Mouse (Mus musculus) heart, embryonic 12.5 days (tissue): Measurements from ENCODE around the gene Slc5a5. TPM values are rescaled to one million over a fixed set of nuclear protein-coding genes. Genes with fewer than 3 reads are reported as not detected.
A peak's percentile ranks its signal among the peaks of the same experiment; 100 is the strongest.

ENCODE experiments used
- ATAC-seq: fragments of 200-750 bp; cut with Nextera tagmentation; 2 replicates; pipeline ENCODE4 v1.8.0; 2017; ENCODE audit warnings: moderate TSS enrichment, moderate library complexity; ENCODE audit not compliant: insufficient number of reproducible peaks, low FRiP score
- H3K27ac ChIP-seq: fragments of 300-500 bp; sonication (generic); 2 replicates; pipeline ENCODE4 v1.5.1; 2016; ENCODE audit warnings: mild to moderate bottlenecking, moderate library complexity; ENCODE audit not compliant: poor library complexity, severe bottlenecking
- H3K27me3 ChIP-seq: fragments of 300-500 bp; sonication (generic); replicated peaks from 2 replicates; pipeline ENCODE4 v1.6.1; 2016; ENCODE audit warnings: mild to moderate bottlenecking, moderate library complexity
- H3K36me3 ChIP-seq: fragments of 300-500 bp; sonication (generic); 2 replicates; pipeline ENCODE4 v1.6.1; 2016; ENCODE audit warnings: mild to moderate bottlenecking, moderate library complexity
- H3K4me1 ChIP-seq: fragments of 300-500 bp; sonication (generic); replicated peaks from 2 replicates; pipeline ENCODE4 v1.6.1; 2016; ENCODE audit warnings: mild to moderate bottlenecking
- H3K4me2 ChIP-seq: fragments of 300-500 bp; sonication (generic); 2 replicates; pipeline ENCODE4 v1.6.1; 2016; ENCODE audit warnings: mild to moderate bottlenecking, moderate library complexity
- H3K4me3 ChIP-seq: fragments of 300-500 bp; sonication (generic); 2 replicates; pipeline ENCODE4 v1.5.1; 2016; ENCODE audit warnings: mild to moderate bottlenecking
- H3K9ac ChIP-seq: fragments of 300-500 bp; sonication (generic); 2 replicates; pipeline ENCODE4 v1.6.1; 2016; ENCODE audit warnings: mild to moderate bottlenecking, moderate library complexity
- H3K9me3 ChIP-seq: fragments of 300-500 bp; sonication (generic); replicated peaks from 2 replicates; pipeline ENCODE4 v1.6.1; 2016; ENCODE audit warnings: mild to moderate bottlenecking, moderate library complexity
- WGBS: fragments of 180-500 bp; shearing (Covaris S2); methylation state at CpG from one replicate; pipeline ENCODE4 v1.1.7; 2016; 5-methylcytosine and 5-hydroxymethylcytosine counted together
- polyA plus RNA-seq: library from polyadenylated mRNA; unstranded; fragments of >200 nt; fragmentation: Nextera tagmentation; extraction: Ambion mirVana; gene quantifications from 2 replicates; pipeline ENCODE4 v1.2.1, GENCODE M21; 2016

Slc5a5 gene
- polyA plus RNA-seq, 1 experiment from 2014 or later: 0.11 TPM

DNA sequence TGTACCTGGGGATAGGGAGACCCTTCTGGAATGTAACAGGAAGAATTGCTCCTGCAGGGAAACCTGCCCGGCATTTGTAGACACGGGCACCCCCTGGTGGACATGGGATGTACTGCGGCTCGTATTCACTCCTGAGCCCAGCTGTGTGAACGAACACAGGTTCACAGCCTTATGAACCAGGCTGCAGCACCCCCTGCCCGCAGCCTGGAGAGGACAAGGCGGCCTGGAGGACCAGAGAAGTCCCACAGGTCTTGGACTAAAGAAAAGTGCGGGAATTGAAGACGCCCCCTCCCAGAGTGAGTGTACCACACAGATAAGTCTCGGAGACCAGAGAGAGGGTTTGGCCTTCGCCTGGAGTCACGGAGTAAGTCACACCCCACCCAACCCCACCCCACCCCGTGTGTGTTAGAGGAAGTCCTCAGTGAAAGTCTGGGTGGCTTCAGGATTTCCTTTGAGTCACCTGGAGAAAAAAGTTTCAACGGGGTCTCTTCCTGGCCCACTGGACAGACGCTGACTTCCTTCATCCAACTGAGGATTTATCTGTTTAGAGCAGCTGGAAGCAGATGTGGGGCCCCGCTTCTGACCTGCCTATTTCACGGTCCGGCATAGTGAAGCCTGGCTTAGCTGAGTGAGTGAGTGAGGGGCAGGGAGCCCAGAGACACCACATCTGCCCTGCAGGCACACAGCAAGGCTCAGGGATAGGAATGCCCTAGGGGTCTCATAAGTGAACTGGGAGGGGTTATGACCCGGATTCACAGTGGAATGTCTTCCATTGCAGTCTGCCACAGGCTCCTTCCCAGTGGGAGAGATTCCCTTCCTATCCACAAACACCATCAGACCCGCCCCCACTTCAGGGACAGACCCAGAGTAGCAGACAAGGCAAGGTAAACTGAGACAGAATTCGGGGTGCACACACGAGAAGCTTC, 51.1 kb downstream of the Slc5a5 start:
- ATAC-seq: no peak
- 31% methylated on average over 22 of the region's 22 CpGs for WGBS

DNA sequence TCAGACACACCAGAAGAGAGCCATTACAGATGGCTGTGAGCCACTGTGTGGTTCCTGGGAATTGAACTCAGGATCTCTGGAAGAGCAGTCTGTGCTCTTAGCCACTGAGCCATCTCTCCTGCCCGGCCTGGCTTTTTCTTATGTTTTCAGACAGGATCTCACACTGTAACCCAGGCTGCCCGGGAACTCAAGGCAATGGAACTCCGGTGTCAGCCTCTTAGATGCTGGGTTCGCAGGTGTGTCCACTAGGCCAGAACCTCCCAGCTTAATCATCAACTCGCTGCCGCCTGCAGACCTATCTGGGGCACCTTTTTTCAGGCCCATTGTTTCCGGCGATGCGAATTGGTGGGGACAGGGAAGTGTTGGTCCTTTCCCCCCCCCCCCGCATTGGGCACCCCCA, 52.0 kb downstream of the Slc5a5 start:
- peak overlapping the region; percentile 23; the same call in 1 of the 2 replicates for H3K4me2 ChIP-seq
- peaks cover 30% of the 10 kb centered on the region for H3K27me3 ChIP-seq
- no peak for ATAC-seq
- H3K4me3 ChIP-seq: no peak overlapping the region
- WGBS: 48% methylated on average over 10 of the region's 10 CpGs
- H3K9me3 ChIP-seq: no peaks in the 10 kb centered on the region
- peak overlapping the region; percentile 32; the same call in 1 of the 2 replicates for H3K27ac ChIP-seq
- peaks cover 12% of the 10 kb centered on the region for H3K4me1 ChIP-seq
- H3K36me3 ChIP-seq: no peaks in the 10 kb centered on the region
- H3K9ac ChIP-seq: no peak overlapping the region

More for the DNA sequence above, 51.1 kb downstream of the Slc5a5 start:
- no peak overlapping the region for H3K27ac ChIP-seq
- no peak overlapping the region for H3K4me3 ChIP-seq
- H3K27me3 ChIP-seq: peaks cover 34% of the 10 kb centered on the region
- H3K9me3 ChIP-seq: no peaks in the 10 kb centered on the region
- H3K4me2 ChIP-seq: peak overlapping the region; percentile 23
- no peaks in the 10 kb centered on the region for H3K36me3 ChIP-seq
- peaks cover 12% of the 10 kb centered on the region for H3K4me1 ChIP-seq
- no peak overlapping the region for H3K9ac ChIP-seq

DNA sequence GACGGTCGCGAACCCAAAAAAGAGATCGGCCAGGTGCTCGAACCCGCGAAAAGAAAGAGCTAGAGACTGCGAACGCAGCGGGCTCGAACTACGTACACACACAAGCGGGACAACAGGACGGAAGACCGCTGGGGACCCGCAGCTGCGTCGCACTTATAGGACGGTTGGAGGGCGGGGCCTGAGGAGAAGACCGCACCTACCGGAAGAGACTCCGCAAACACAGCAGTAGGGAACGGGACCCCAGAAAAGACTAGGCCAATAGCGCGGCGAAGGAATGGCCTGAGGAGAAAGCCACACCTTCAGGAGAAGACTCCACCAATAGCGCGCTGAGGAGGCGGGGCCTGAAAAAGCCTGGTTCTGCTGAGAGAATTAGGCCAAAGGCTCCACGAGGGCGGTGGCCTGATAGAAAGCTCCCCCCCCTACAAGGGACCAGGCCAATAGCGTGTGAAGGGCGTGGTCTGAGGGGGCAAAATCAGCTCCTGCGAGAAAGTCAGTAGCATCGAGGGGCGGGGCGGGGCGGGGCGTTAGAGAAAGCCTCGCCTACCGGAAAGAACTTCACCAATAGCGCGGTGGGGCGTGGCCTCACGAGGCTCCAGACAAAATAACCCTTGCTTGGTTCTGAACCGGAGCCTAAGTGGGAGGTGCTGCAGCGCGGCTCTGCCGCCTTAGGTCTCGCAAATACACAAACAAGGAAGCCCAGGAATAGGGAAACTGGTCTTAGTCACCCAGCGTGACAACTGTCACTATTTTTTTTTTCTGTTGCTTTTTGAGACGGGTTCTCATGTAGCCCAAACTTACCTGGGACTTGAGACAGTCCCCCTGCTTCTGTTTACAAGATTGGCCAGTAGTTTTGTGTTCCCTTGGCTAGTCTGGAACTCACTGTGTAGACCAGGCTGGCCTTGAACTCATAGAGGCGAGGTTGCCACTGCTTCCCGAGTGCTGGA, 52.9 kb downstream of the Slc5a5 start, which contains the start of gene Arrdc2:
Gene Arrdc2, minus strand, starts transcription at position 313 of the 944 bp plus-strand sequence.
- H3K27me3 ChIP-seq: peaks cover 23% of the 10 kb centered on the region
- peak; percentile 95 for ATAC-seq
- H3K36me3 ChIP-seq: 0 out of 2 replicates have a peak, but pooled peaks cover 4% of the 10 kb centered on the region
- no peaks in the 10 kb centered on the region for H3K9me3 ChIP-seq
- peak within 1 kb of the TSS; percentile 71 for H3K4me3 ChIP-seq
- peaks cover 12% of the 10 kb centered on the region for H3K4me1 ChIP-seq
- H3K9ac ChIP-seq: peak within 1 kb of the TSS; percentile 84
- peak within 1 kb of the TSS; percentile 63 for H3K27ac ChIP-seq
- 2% methylated on average over 55 of the region's 55 CpGs for WGBS
- peak within 1 kb of the TSS; percentile 87 for H3K4me2 ChIP-seq

DNA sequence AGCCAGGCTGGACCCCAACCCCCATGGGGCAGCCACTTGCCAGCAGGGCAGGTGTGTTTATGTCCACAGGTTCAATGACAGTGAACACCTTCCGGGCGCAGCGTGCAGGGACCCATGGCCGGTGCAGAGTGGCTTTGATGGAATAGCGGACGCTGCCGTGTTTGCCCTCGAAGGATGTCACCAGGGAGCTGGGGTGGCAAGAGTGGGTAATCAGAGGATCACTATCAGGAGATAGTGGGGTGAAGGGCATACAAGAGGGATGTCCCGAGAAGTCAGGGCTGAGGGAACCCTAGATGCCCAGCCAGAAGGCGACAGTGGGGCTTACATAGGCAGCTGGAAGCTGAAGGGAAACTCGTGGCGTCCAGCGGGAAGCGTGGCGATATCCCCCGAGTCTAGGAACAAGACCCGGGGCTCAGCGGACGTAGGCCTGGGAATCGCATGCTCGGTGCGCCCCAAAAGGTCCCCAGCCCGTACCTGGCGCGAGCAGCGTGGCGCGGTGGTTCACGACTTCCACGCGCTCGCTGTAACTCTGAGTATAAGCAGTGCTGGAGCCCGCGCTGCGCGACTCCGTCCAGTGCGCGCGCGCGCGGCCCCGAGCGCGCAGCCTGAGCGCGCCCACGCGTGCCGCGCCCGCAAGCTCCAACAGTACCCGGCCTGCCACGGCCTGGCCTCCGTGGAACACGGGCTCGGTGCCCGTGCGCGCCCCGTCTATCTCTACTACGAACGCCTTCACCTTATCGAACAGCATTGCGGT, 53.7 kb downstream of the Slc5a5 start:
- H3K4me3 ChIP-seq: peak overlapping the region; percentile 71
- 2% methylated on average over 66 of the region's 66 CpGs for WGBS
- peak overlapping the region; percentile 63 for H3K27ac ChIP-seq
- ATAC-seq: peak; percentile 48
- H3K9me3 ChIP-seq: no peaks in the 10 kb centered on the region
- peak overlapping the region; percentile 84 for H3K9ac ChIP-seq
- 0 out of 2 replicates have a peak, but pooled peaks cover 6% of the 10 kb centered on the region for H3K36me3 ChIP-seq
- peaks cover 12% of the 10 kb centered on the region for H3K4me1 ChIP-seq
- peaks cover 22% of the 10 kb centered on the region for H3K27me3 ChIP-seq
- H3K4me2 ChIP-seq: peak overlapping the region; percentile 87

DNA sequence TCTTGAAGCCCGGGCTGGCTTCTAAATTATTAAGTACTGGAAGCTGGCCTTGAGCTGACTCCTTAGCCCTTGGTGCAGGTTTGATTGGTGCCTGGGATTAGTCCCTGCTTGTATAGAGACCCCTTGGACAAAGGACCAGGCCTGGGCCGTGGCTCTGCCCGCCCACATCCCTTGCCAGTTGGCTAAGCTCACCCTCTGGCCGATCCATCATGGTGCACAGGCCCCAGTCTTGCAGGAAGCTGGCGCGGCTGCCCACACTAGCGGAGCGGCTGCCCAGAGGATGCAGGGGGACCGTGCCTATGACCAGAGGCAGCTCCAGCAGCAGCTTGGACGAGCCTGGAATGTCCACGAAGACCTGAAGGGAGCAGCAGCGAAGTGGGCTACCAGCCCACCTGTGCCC, 55.9 kb downstream of the Slc5a5 start:
- H3K27me3 ChIP-seq: peaks cover 3% of the 10 kb centered on the region; the same call in 1 of the 2 replicates
- no peak overlapping the region for H3K9ac ChIP-seq
- no peak for ATAC-seq
- whole genome bisulfite sequencing: 90% methylated on average over 12 of the region's 12 CpGs
- H3K36me3 ChIP-seq: 0 out of 2 replicates have a peak, but pooled peaks cover 6% of the 10 kb centered on the region
- H3K9me3 ChIP-seq: no peaks in the 10 kb centered on the region
- H3K27ac ChIP-seq: no peak overlapping the region
- no peak overlapping the region for H3K4me3 ChIP-seq
- H3K4me1 ChIP-seq: peaks cover 12% of the 10 kb centered on the region
- no peak overlapping the region for H3K4me2 ChIP-seq

DNA sequence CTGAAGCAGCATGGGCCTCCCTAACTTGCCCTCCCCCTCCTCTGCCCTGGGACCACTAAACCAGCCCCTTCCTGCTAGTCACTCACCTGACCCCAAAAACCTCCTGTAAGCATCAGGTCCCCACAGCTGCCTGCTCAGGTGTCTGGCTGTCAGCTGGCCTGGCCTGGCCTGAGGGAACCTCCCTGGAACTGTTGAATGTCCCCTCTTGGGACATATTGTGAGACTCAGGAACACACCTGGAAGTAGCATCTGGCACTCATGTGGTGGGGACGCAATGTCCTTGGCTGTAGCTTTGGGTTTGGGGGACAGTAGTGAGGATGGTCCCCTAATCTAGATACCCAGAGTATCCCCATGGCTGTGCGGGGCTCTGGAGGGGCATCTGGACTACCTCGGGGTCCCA, 58.5 kb downstream of the Slc5a5 start:
- no peak for ATAC-seq
- Histone ChIP-seq H3K4me2 (no peak overlapping the region), H3K4me1 (peaks cover 5% of the 10 kb centered on the region), H3K4me3 (no peak overlapping the region), H3K9ac (no peak overlapping the region), H3K36me3 (0 out of 2 replicates have a peak, but pooled peaks cover 6% of the 10 kb centered on the region), H3K9me3 (no peaks in the 10 kb centered on the region), H3K27me3 (peaks cover 3% of the 10 kb centered on the region; the same call in 1 of the 2 replicates), H3K27ac (no peak overlapping the region)
- WGBS: 89% methylated on average over 3 of the region's 3 CpGs

DNA sequence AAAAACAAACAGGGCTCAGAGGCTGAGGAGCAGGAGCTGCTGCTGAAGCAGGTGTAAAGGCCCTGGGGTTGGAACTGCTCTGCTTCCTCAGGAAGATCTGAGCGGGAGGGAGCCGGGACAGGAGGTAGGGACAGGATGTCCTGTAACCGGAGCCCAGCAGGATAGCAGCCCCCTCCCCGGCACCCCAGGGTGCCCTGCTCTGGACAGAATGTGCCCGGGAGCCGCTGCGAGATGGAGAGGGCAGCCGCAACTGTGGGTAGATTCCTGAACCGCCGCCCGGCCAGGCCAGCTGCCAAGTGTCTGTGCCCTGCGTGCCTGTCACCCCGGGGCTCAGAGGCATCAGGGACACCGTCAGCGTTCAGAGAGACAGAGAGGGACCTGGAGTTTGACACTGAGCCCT, 59.0 kb downstream of the Slc5a5 start:
- 33% methylated on average over 15 of the region's 15 CpGs for WGBS
- Histone ChIP-seq H3K9me3 (no peaks in the 10 kb centered on the region), H3K4me2 (no peak overlapping the region), H3K4me1 (peaks cover 2% of the 10 kb centered on the region), H3K9ac (no peak overlapping the region), H3K36me3 (0 out of 2 replicates have a peak, but pooled peaks cover 6% of the 10 kb centered on the region), H3K4me3 (no peak overlapping the region), H3K27ac (no peak overlapping the region), H3K27me3 (peaks cover 3% of the 10 kb centered on the region; the same call in 1 of the 2 replicates)
- no peak; the same call in 1 of the 2 replicates for ATAC-seq

DNA sequence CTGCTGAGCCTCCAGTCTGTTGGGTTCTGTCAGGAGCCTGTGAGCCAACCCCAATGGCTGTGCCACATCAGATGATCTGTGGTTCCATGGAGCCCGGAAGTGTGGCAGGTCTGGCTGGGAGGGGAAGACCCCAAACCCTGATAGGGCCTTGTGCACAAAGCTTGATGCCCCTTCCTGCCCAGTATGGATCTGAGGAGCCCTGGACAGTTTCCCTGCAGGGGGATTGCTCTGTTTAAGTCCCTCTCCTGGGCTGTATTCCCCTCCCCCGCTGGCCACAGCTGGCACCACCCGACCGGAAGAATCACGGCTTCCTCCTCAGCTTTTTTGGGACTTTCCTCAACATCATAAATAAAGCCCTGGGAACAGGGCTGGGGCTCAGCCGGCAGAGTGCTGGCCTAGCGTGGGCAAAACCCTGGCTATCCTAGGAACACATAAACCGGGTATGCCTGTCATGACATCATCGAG, 59.5 kb downstream of the Slc5a5 start:
- no peak overlapping the region for H3K4me3 ChIP-seq
- H3K36me3 ChIP-seq: 0 out of 2 replicates have a peak, but pooled peaks cover 6% of the 10 kb centered on the region
- H3K9ac ChIP-seq: no peak overlapping the region
- H3K27me3 ChIP-seq: peaks cover 3% of the 10 kb centered on the region; the same call in 1 of the 2 replicates
- H3K27ac ChIP-seq: no peak overlapping the region
- ATAC-seq: no peak
- 53% methylated on average over 9 of the region's 9 CpGs for WGBS
- H3K4me2 ChIP-seq: no peak overlapping the region
- no peaks in the 10 kb centered on the region; the same call in 1 of the 2 replicates for H3K4me1 ChIP-seq
- H3K9me3 ChIP-seq: no peaks in the 10 kb centered on the region
